Mouse (Mus musculus) liver, postnatal 0 days (tissue): ENCODE results near the gene Ugt1a6a.
"Not testable (repeated sequence)": the region's sequence is repeated elsewhere in the genome, so short reads cannot be mapped to it uniquely, and the experiment has no call there.

Source experiments
- CTCF ChIP-seq: sonication (generic); IDR thresholded peaks from 2 replicates; pipeline ENCODE4 v1.5.1; 2016; ENCODE audit warnings: antibody characterized with exemption, low read depth
- EP300 ChIP-seq: IDR thresholded peaks from 2 replicates; pipeline ENCODE4 v1.6.1; 2016; ENCODE audit warnings: antibody characterized with exemption, low read depth, mild to moderate bottlenecking

DNA sequence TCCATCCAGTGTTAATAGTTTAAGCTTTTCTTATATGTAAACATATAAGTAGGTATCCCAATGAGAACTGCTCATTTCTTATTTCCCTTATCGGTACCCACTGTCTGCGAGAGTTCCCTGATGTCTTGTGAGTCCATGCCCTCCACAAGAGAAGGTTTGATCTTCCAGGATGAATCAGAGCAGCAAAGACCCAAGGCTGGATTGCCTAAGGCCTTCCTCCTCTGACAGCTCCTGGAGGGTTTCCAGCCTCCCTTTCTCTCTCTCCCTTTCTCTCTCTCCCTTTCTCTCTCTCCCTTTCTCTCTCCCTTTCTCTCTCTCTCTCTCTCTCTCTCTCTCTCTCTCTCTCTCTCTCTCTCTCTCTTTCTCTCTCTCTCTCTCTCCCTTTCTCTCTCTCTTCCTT, 5.5 kb upstream of the Ugt1a6a start:
- not testable (repeated sequence) for TF ChIP-seq CTCF, EP300
